Mouse (Mus musculus): ENCODE data around the gene Bsdc1.
"Not testable (repeated sequence)": the region's sequence is repeated elsewhere in the genome, so short reads cannot be mapped to it uniquely, and the experiment has no call there.

Bsdc1 gene

GRCm38 (mm10) chr4:129513086-129513767, 51.8 kb downstream of the Bsdc1 start, which contains the start of gene Marcksl1:
Marcksl1 (plus strand) TSS chr4:129513581.
- DNase-seq (ENCODE audit: low spot score in 2 of 2) = peak; percentile 64 to 85

- no peak for DNase-seq (ENCODE audit: low spot score in 2 of 2)
These were observed 52.5 kb downstream of the Bsdc1 start for GRCm38 (mm10) chr4:129513891-129514290.

- peak; percentile 22 to 57 for DNase-seq (ENCODE audit: low spot score in 2 of 2)
These were observed 53.0 kb downstream of the Bsdc1 start for GRCm38 (mm10) chr4:129514300-129514898.

- no peak for DNase-seq (ENCODE audit: low spot score in 2 of 2)
These were observed 55.5 kb downstream of the Bsdc1 start for GRCm38 (mm10) chr4:129516925-129517324.

GRCm38 (mm10) chr4:129518519-129518918, 57.1 kb downstream of the Bsdc1 start:
- no peak for DNase-seq (ENCODE audit: low spot score in 2 of 2)

GRCm38 (mm10) chr4:129525338-129525737, 64.0 kb downstream of the Bsdc1 start:
- peak in 1 of 2 experiments; percentile 44 for DNase-seq (ENCODE audit: low spot score in 2 of 2)

GRCm38 (mm10) chr4:129525889-129526288, 64.5 kb downstream of the Bsdc1 start:
- no peak for DNase-seq (ENCODE audit: low spot score in 2 of 2)

GRCm38 (mm10) chr4:129528901-129529300, 67.5 kb downstream of the Bsdc1 start:
- DNase-seq (ENCODE audit: low spot score in 2 of 2) = not testable (repeated sequence)

Measured in natural killer cell, adult 2 months (primary cell).